Mouse (Mus musculus): ENCODE results near the gene Gm45261.
A peak's percentile ranks its signal among the peaks of the same experiment; 100 is the strongest.

The Gm45261 gene

GRCm38 (mm10) chr1:80410229-80410973 lies 50.8 kb downstream of the Gm45261 start:
- DNase-seq (ENCODE audit: low spot score) = no peak

GRCm38 (mm10) chr1:80409467-80410105 lies 51.7 kb downstream of the Gm45261 start:
- DNase-seq (ENCODE audit: low spot score) = no peak

GRCm38 (mm10) chr1:80408586-80408985 lies 52.7 kb downstream of the Gm45261 start:
- DNase-seq (ENCODE audit: low spot score) = peak; percentile 87

GRCm38 (mm10) chr1:80404196-80404595 lies 57.1 kb downstream of the Gm45261 start:
- no peak for DNase-seq (ENCODE audit: low spot score)

- no peak for DNase-seq (ENCODE audit: low spot score)
These were observed 57.8 kb downstream of the Gm45261 start for GRCm38 (mm10) chr1:80403366-80403893.

- DNase-seq (ENCODE audit: low spot score) = no peak
These were observed 59.3 kb downstream of the Gm45261 start for GRCm38 (mm10) chr1:80401961-80402360.
